Mouse (Mus musculus): ENCODE data around the gene Pllp.
A peak's percentile ranks its signal among the peaks of the same experiment; 100 is the strongest.

Pllp gene

DNA sequence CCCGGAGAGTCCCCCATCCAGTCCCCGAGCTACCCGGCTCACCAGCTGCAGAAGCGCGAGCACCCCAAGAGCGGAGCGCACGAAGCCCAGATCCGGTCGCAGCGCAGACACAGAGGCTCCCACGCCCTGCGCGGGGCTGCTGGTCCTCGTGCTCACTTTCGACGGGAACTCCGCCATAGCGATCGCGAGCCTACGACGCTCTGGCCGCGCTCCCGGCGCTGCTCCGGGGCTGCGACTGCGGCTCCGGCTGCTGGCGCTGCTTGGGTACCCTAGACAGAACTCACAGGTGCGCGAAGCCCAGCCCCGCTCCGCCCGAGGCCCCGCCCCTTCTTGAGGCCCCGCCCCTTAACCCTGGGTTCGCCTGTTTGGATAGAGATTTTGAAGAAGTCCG is at the start of gene Pllp:
TSS of gene Pllp (minus strand) at position 285 of the 391 bp plus-strand sequence.
- DNase-seq = peak; percentile 57

DNA sequence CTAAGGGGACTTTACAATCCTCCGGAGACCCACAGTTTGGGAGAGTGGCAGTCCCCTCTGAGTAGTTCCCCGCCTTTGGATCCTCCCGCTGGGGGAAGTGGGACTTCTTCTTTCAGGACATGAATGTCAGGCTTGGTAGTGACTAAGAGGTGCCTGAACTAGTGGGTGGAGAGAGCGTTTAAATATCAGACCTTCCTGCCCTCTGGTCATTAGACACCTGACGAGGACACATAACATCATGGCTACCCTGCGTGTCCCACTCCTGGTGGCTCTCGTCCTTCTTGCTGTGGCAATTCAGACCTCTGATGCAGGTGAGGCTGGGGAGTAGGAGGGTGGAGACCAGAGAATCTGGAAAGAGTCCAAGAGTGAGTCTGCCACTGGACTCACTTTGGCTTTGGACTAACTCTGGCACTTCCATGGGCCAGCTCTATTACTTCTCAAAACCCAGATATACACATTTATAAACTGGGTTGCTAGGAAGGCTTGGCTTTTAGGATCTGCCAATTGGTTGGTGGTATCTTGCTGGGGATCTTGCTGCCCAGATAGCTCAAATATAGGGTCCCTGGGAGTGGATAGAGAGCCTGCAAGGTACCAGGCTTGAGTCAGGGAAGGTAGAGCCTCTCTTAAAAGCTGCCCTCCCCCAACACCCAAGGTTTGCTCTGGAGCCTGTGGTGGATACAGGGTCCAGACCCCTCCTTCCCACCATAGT is 49.6 kb upstream of the Pllp start, which contains the start of gene Ccl22:
TSS of gene Ccl22 (plus strand) at position 115 of the 709 bp plus-strand sequence.
- DNase-seq = no peak

DNA sequence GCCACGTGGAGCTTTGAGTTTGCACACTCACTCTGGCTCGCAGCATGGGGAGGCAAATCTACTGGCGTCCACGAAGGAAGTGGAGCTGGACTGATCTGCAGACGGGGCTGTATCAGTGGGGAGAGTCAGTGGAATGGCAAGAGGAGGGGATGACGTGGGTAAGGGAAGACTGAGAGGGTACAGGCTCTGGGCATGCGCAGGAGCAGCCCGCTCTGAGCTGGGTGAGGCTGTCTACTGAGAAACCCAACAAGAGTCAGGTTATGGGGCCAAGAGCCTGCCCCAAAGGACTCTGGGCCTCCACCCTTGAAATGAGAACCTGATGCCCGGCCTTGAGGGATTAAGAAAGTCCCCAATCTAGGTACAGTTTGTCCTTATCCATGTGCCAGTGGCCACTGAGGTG is 48.9 kb upstream of the Pllp start:
- no peak for DNase-seq

- no peak for DNase-seq
Observed at GRCm38 (mm10) chr8:94744484-94744883, 48.4 kb upstream of the Pllp start.

DNA sequence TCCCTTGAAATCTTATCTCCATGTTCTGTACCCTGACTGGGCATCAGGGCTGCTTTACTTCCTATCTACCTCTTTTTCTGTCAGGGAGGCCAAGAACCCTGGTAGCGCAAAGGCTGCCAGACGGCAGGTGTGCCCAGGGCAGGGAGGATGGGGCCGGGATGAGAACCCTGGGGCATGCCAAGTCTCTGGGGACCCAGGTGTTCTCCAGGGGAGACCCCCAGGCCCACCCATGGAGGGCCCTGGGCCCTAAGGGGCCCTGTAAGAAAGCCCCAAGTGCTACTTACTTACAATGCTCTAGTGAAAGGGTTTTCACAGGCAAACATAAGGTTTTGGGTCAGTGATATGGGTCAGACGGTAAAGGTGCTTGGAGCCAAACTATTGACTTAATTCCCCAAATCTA is 45.6 kb upstream of the Pllp start:
- no peak for DNase-seq

DNA sequence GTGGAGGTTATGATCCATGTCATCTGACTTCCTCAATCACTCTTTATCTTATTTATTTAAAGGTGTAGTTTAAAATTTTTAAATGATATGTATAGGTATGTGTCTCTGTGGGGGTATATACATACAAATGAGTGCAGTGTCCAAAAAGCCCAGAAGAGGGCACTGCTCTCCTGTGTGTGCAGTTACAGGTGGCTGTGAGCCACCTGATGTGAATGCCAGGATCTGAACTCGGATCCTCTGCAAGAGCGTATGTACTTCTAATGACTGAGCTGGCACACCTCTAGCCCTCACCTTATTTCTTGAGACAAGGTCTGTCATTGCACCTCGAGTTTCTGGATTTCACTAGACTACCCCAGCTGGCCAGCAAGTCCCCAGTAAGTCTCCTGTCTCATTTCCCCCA is 44.5 kb upstream of the Pllp start:
- DNase-seq = no peak

GRCm38 (mm10) chr8:94739829-94740228 is 43.8 kb upstream of the Pllp start:
- no peak for DNase-seq

GRCm38 (mm10) chr8:94735426-94736094 is 39.5 kb upstream of the Pllp start:
- no peak for DNase-seq

- DNase-seq = no peak
Observed at GRCm38 (mm10) chr8:94734735-94735350, 38.8 kb upstream of the Pllp start.

DNA sequence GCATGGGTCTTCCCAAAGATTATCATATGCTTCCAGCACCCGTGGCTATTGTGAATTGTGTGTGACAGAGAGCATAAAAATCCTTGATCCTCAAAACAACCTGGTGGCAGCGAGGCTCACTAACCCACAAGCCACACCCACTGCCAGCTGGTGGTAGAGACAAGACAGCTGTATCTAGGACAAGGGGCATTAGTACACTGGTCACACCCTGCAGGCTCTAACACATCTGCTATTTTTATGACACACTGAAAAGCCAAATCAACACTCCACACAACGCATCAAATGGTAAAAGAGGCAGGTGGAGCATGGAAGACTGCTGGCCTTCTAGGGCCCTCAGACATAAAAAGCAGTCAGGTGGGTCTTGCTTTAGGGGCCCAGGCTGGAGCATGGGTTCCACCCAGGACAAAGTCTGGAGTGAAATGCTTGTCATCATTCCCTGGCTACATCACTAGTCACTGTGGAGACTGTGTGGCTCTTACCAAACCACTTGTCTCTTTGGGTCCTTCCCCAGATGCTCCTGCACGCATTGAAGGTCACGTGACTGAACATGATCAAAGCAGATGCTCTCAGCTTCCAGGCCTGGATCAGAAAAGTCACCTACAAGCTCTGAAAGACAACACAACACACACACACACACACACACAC is 37.9 kb upstream of the Pllp start:
- no peak for DNase-seq

DNA sequence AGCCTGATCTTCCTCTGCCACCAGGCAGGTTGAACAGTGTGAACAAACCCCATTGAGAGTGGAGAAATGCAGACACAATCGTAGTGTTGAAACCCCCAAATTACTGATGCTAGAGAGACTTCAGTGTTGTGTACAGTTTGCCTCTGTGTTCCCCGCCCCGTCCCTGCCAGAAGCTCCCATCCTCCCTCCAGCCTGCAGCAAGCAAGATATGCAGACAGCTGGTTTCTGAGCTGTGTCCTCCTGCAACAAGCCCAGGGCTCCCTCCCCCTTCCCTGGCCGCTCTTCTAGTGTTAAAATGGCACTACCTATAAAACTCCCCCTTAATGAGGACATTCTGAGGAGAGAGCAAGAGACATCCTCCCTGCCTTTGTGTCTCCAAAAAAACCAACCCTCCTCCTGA is 33.2 kb upstream of the Pllp start:
- no peak for DNase-seq

DNA sequence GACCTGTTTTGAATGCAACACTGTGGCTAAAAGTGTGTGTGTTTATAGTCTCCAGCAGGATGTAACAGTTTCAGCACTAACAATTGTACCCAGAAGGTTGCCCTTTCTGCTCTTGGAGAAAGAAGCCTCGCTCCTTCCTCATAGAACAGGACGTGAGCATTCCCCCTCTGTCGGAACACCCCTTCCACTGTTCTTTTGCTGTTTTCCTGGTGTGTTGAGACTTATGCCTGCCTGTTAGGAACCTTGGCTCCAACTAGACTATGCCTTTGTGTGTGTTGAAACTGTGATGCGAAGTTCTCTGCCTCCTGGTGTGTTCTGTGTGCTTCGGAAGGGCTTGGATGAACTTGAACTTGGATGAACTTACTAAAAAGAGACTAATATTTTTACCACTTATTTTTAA is 29.9 kb upstream of the Pllp start:
- no peak for DNase-seq

DNA sequence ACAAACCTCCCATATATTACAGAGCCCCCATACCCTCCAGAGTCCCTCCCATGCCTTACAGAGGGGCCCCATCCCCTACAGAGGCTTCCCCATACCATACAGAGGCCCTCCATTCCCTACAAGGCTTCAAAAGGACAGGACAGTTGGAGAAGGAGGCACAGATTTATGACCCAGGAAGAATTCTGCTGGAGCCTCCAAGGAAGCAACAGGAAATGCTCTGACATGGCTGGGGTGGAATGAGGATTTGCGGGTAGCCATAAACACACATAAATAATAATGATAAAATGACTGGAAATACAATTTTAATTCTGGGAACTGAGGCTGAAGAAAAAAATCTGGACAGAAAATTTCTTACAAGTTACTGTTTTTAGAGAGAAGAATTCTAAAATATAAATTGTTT is 20.8 kb upstream of the Pllp start:
- no peak for DNase-seq

- no peak for DNase-seq
Observed at GRCm38 (mm10) chr8:94715871-94716270, 19.8 kb upstream of the Pllp start.

DNA sequence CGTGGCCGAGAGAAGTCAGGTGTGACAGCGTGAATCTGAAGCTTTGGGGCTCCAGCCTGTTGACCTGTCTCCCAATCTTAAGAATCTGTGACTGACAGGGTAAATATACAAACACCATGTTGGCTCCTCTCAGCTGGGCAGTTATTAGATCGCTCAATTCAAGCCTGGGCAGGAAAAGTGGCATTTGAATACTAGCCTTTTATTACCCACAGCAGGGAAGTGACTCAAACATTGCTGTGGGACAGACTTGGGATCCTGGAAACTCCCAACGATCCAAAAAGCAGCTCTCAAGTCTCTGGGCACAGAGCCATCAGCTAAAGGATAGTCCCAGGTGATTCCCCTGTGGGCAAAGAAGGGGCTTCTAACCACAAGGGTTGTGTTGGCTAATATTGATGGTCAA is 18.5 kb upstream of the Pllp start:
- DNase-seq = no peak

DNA sequence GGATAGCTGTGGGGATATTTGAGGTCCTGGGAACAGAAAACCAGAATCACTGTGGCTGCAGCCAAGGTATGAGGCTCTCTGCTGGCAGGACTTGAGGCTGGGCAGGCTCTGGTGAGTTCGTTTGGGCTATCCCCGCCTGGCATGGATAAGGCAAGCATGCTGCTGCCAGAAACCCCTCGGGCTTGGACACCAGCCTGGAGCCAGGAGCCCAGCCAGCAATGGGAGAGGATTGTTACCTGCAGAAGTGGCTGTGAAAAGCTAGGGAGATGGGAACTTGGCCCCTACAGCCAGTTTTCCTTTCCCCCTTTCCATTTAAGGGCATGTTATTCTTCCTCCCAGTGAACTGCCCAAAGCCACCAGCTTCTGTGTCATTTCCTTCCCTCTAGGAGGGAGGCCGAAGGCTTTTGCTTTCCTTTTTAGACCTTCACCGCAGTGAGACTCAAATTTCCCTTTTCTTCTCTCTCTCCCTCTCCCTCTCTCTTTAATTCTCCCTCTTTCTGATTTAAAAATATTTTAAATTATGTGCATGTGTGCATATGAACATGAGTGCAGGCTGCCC is 15.2 kb upstream of the Pllp start:
- peak; percentile 45 for DNase-seq

- DNase-seq = no peak
Observed at GRCm38 (mm10) chr8:94710336-94710735, 14.3 kb upstream of the Pllp start.

- DNase-seq = peak; percentile 73
Observed at GRCm38 (mm10) chr8:94706732-94707395, 10.8 kb upstream of the Pllp start.

GRCm38 (mm10) chr8:94705581-94706245 is 9.6 kb upstream of the Pllp start:
- no peak for DNase-seq

GRCm38 (mm10) chr8:94704669-94704984 is 8.5 kb upstream of the Pllp start:
- no peak for DNase-seq

DNA sequence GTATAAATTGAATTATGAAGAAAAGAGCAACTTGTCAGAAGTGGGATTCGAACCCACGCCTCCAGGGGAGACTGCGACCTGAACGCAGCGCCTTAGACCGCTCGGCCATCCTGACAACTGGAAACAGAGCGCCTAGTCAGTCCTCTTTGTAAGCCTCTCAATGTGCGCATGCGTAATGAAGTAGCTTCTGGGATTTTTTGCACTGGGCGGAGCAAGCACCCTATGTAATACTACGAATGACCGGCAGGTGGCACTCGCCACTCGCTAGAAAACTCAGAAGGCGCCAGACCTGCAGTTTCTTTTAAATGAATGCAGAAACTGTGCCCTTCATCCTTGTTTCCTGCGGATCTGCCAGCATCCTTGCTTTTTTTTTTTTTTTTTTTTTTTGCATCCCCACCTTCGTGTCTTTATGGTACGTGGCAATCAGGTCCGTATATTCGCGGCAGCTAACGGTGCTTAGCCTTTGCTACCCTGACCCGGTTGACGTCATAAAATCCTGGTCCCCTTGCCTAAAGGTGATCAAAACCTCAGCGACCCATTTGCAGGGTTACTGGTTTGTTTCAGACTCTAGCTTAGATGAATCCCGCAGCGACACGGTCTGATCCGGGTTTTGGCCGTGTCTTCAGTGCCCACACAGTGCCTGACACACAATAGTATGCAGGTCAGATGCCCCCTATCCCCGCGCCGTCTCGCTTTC is 8.0 kb upstream of the Pllp start:
- peak; percentile 93 for DNase-seq
